Mouse (Mus musculus): ENCODE data around the gene Nup188. TPM values are rescaled to one million over a fixed set of nuclear protein-coding genes. Genes with fewer than 3 reads are reported as not detected.

Nup188 gene
- polyA plus RNA-seq, 1 experiment from 2014 or later = 22.7 TPM

DNA sequence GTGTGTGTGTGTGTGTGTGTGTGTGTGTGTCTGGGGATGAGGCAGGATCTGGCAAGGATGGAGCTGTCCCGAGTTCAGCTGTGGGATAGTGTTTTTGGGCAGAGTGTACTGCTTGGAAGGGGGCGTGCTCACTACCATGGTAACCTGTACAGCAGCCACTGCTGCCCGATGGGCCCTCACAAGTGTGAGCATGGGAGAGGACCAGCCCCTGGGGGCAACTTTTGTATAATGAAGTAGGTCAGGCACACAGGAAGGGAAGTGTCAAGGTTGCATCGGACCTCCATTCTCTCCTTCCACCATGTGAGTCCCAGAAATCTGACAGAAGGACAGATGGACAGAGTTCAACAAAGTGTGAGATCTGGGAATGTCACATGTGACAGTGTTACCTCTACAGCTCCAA lies 38.5 kb upstream of the Nup188 start:
- no peak overlapping the region for H3K4me3 ChIP-seq
- peaks cover 23% of the 10 kb centered on the region for H3K36me3 ChIP-seq (replicated peaks)
- no peaks in the 10 kb centered on the region for H3K9me3 ChIP-seq
- H3K4me2 ChIP-seq = no peak overlapping the region
- no peak for ATAC-seq (replicated peaks)
- no peak overlapping the region for H3K9ac ChIP-seq
- no peaks in the 10 kb centered on the region for H3K27me3 ChIP-seq (replicated peaks)
- H3K27ac ChIP-seq = no peak overlapping the region
- WGBS = 75% methylated on average over 4 of the region's 4 CpGs
- H3K4me1 ChIP-seq = no peaks in the 10 kb centered on the region

DNA sequence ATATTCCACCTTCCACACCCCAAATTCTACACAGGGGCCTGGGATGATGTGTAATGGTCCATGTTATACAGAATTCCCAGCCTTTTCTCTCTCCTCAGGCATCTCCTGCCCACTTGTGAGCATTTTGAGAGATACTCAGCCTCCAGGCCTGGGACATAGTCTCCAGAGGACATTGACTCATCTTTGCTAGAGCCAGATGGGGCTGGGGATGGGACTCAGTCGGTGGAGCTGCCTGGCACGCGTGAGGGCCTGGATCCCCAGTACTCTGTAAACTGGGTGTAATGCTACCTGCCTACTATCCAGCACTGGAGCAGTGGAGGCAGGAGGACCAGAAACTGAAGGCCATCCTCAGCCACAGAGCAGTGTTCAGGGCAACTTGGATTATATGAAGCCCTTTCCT lies 37.0 kb upstream of the Nup188 start:
- no peak overlapping the region for H3K4me2 ChIP-seq
- H3K4me3 ChIP-seq = no peak overlapping the region
- no peak for ATAC-seq (replicated peaks)
- H3K36me3 ChIP-seq (replicated peaks) = peaks cover 16% of the 10 kb centered on the region
- no peaks in the 10 kb centered on the region for H3K9me3 ChIP-seq
- H3K4me1 ChIP-seq = no peaks in the 10 kb centered on the region
- H3K9ac ChIP-seq = no peak overlapping the region
- H3K27ac ChIP-seq = no peak overlapping the region
- H3K27me3 ChIP-seq (replicated peaks) = no peaks in the 10 kb centered on the region
- WGBS = 98% methylated on average over 3 of the region's 3 CpGs

DNA sequence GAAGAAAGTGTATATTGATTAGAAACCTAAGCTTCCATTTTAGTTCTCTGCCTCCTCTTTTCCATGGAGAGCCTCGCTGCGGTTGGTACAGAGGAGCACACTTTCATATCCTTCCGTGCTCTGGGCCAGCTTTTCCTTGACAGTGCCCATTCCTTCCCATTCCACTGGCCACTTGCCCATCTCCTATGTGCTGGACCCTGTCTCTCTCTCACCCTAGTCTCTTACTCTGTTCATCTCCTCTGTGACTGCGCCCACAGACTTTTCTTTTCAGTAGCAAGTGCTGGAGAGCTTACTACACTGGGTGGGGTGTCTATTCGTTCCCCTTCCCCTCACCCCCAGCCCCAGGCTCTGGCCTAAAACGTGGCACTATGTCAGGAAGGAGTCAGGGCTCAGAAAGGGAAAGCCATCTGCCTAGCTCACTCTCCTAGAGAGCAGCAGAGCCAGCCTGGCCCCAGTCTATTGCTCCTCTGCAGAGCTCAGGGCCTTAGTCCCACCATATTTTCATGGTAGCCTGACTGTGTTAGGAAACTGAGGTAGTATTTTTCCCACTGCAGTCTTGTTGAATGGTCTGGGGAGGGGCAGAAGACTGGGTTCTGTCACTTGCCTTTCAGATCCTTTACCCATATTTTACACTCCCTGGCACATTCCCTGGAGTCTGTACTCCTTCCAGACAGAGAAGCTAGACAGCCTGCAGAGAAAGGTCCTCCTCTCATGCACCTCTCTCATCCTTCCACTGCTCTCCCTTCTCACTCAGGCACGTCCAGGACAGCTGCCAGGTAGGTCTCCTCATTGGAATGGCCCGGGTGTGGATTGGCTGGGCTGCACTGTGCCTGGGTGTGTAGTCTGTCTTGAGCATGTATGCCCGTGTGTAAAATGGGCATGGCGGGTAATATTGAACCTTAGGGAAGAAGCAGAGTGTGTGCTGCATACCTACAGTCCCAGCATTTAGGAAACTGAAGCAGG lies 35.8 kb upstream of the Nup188 start:
- Histone ChIP-seq H3K27me3 (replicated peaks) (no peaks in the 10 kb centered on the region), H3K36me3 (replicated peaks) (peaks cover 13% of the 10 kb centered on the region), H3K4me3 (no peak overlapping the region), H3K9me3 (no peaks in the 10 kb centered on the region), H3K4me1 (no peaks in the 10 kb centered on the region), H3K9ac (no peak overlapping the region), H3K27ac (no peak overlapping the region), H3K4me2 (no peak overlapping the region)
- 87% methylated on average over 10 of the region's 10 CpGs for WGBS
- no peak for ATAC-seq (replicated peaks)

DNA sequence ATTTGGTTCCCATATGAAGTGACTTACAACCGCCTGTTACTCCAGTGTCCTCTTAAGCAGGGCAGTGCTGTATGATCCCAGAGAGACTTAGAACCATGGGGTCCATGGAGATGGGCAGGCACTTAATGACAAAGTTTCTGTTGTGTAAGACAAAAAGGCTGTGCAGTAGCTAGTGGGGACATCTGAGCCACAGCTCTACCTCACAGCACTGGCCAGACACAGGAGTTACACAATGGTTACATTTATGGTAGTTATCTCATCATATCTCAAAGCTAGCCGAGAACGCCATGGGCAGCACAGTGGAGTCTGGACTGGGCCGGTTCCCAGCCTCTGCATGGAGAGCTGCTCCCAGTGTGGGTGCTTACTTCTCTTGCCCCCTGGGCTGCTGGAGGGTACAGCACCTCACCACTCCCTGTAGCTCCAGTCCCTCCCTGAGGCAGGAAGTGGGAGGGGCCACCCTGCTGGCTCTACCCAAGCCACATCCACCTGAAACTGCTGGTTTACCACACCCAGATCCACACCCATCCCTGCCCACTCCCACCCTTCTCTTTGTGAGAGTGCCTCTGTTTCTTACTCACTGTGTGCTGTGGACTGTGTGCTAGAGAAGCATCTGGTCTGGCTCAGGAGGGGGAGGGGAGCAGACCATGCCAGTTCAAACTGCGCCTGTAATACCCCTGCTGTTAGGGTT lies 34.6 kb upstream of the Nup188 start:
- no peak overlapping the region for H3K27ac ChIP-seq
- H3K9me3 ChIP-seq = no peaks in the 10 kb centered on the region
- H3K4me3 ChIP-seq = no peak overlapping the region
- no peak overlapping the region for H3K9ac ChIP-seq
- H3K27me3 ChIP-seq (replicated peaks) = no peaks in the 10 kb centered on the region
- H3K4me1 ChIP-seq = no peaks in the 10 kb centered on the region
- H3K4me2 ChIP-seq = no peak overlapping the region
- WGBS = 91% methylated on average over 5 of the region's 5 CpGs
- no peak for ATAC-seq (replicated peaks)
- H3K36me3 ChIP-seq (replicated peaks) = peaks cover 25% of the 10 kb centered on the region

DNA sequence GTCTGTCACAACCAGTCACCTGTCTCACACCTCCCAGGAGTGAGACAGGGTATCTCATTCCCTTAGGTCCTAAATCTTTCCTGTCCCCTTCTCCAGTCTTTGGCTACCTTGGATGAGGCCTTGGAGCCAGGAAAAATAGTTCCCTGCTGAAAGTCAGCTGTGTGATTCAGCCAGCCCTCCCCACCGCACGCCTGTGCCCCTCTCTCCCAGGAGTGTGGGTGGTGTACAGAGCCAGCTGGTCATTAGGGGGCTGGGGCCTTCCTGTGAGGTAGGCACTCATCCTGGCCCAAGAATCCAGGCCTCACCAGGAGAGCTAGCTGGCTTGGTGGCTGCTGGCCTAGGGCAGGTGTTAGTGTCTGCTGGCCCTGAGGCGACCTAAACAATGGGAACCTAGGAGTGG lies 33.7 kb upstream of the Nup188 start:
- no peak for ATAC-seq (replicated peaks)
- peaks cover 34% of the 10 kb centered on the region for H3K36me3 ChIP-seq (replicated peaks)
- 74% methylated on average over 3 of the region's 3 CpGs for WGBS
- no peak overlapping the region for H3K4me3 ChIP-seq
- no peak overlapping the region for H3K4me2 ChIP-seq
- no peak overlapping the region for H3K9ac ChIP-seq
- no peaks in the 10 kb centered on the region for H3K4me1 ChIP-seq
- H3K9me3 ChIP-seq = no peaks in the 10 kb centered on the region
- H3K27me3 ChIP-seq (replicated peaks) = no peaks in the 10 kb centered on the region
- no peak overlapping the region for H3K27ac ChIP-seq

DNA sequence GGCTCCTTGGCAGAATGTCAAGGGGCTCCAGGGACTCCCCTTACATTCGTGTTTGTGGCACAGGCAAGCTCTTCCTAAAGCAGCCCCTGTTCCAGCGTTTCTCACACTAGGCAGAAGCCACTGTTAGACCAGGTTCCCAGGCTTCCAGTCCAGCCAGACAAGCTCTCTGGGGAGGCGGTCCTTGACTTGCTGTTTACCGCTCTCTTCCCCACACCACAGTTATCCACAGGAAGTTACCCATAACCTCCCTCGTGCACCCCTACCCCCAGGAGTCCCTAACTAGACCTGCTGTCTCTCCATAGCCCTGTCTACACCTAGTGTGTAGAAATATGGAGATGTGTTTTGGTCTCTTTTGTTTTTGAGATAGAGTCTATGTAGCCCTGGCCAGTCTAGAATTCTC lies 32.4 kb upstream of the Nup188 start:
- no peak for ATAC-seq (replicated peaks)
- H3K9ac ChIP-seq = no peak overlapping the region
- H3K27ac ChIP-seq = no peak overlapping the region
- 88% methylated on average over 5 of the region's 5 CpGs for WGBS
- H3K9me3 ChIP-seq = no peaks in the 10 kb centered on the region
- H3K4me2 ChIP-seq = no peak overlapping the region
- H3K36me3 ChIP-seq (replicated peaks) = peaks cover 35% of the 10 kb centered on the region
- H3K27me3 ChIP-seq (replicated peaks) = no peaks in the 10 kb centered on the region
- H3K4me1 ChIP-seq = no peaks in the 10 kb centered on the region
- H3K4me3 ChIP-seq = no peak overlapping the region

DNA sequence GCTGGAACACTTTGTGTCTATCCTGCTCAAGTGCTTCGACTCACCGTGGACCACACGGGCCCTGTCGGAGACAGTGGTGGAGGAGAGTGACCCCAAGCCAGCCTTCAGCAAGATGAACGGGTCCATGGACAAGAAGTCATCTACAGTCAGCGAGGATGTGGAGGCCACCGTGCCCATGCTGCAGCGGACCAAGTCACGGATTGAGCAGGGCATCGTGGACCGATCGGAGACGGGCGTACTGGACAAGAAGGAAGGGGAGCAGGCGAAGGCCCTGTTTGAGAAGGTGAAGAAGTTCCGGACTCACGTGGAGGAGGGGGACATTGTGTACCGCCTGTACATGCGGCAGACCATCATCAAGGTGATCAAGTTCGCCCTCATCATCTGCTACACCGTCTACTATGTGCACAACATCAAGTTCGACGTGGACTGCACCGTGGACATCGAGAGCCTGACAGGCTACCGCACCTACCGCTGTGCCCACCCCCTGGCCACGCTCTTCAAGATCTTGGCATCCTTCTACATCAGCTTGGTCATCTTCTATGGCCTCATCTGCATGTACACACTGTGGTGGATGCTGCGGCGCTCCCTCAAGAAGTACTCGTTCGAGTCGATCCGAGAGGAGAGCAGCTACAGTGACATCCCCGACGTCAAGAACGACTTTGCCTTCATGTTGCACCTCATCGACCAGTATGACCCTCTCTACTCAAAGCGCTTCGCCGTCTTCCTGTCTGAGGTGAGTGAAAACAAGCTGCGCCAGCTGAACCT lies 30.4 kb upstream of the Nup188 start:
- Histone ChIP-seq H3K27ac (no peak overlapping the region), H3K27me3 (replicated peaks) (no peaks in the 10 kb centered on the region), H3K4me2 (no peak overlapping the region), H3K9ac (no peak overlapping the region), H3K9me3 (no peaks in the 10 kb centered on the region), H3K36me3 (replicated peaks) (peaks cover 36% of the 10 kb centered on the region), H3K4me3 (no peak overlapping the region), H3K4me1 (no peaks in the 10 kb centered on the region; the same call in 1 of the 2 replicates)
- ATAC-seq (replicated peaks) = no peak
- WGBS = 97% methylated on average over 42 of the region's 42 CpGs

DNA sequence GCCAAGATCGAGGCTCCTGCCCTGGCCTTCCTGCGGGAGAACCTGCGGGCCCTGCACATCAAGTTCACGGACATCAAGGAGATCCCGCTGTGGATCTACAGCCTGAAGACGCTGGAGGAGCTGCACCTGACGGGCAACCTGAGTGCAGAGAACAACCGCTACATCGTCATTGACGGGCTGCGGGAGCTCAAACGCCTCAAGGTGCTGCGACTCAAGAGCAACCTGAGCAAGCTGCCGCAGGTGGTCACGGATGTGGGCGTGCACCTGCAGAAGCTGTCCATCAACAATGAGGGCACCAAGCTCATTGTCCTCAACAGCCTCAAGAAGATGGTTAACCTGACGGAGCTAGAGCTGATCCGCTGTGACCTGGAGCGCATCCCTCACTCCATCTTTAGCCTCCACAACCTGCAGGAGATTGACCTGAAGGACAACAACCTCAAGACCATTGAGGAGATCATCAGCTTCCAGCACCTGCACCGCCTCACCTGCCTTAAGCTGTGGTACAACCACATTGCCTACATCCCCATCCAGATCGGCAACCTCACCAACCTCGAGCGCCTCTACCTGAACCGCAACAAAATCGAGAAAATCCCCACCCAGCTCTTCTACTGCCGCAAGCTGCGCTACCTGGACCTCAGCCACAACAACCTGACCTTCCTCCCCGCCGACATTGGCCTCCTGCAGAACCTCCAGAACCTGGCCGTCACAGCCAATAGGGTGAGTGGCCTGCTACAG lies 29.4 kb upstream of the Nup188 start:
- no peak overlapping the region for H3K9ac ChIP-seq
- no peaks in the 10 kb centered on the region; the same call in 1 of the 2 replicates for H3K4me1 ChIP-seq
- H3K9me3 ChIP-seq = no peaks in the 10 kb centered on the region
- H3K4me3 ChIP-seq = no peak overlapping the region
- H3K36me3 ChIP-seq (replicated peaks) = peaks cover 41% of the 10 kb centered on the region
- H3K4me2 ChIP-seq = no peak overlapping the region
- no peaks in the 10 kb centered on the region for H3K27me3 ChIP-seq (replicated peaks)
- H3K27ac ChIP-seq = no peak overlapping the region
- ATAC-seq (replicated peaks) = no peak
- 97% methylated on average over 30 of the region's 30 CpGs for WGBS

DNA sequence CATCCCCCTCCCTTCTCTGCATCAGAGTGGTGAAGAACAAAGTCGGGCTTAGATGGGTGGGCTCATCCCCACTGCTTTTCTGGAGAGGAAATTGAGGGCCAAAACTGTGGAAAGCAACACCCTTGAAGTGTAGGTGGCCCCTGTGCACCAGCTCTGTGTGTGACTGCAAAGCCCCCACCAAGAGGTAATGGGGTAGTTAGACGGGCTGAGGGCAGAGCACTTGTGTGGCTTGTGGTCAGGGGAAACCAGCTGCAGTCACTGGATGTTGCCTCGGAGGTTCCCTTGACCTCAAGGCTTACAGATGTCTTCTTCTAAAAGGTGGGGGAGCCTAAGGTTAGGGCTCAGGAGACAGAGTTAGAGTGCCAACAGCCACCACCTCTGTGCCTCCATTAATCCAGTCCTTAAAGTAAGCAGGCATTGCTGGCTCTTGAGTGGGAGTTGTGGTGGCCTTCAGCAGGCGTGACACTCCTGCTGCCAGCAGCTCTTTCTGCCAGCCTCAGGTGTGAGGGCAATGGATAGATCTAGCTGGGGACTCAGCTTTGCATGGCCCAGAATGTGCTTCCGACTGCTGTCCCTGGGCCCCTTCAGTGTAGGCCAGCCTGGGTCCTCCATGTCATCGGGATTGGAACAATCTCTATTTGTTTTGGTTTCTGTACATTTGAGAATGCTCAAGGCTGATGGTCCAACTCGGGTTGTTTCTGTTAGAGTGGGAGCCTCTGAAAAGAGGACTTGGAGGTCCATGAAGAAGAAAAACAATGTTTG lies 28.3 kb upstream of the Nup188 start:
- Histone ChIP-seq H3K27ac (no peak overlapping the region), H3K27me3 (replicated peaks) (no peaks in the 10 kb centered on the region), H3K36me3 (replicated peaks) (peaks cover 48% of the 10 kb centered on the region), H3K4me2 (no peak overlapping the region), H3K9ac (no peak overlapping the region), H3K9me3 (no peaks in the 10 kb centered on the region), H3K4me1 (no peaks in the 10 kb centered on the region; the same call in none of the 2 replicates), H3K4me3 (no peak overlapping the region)
- 88% methylated on average over 7 of the region's 7 CpGs for WGBS
- no peak for ATAC-seq (replicated peaks)

DNA sequence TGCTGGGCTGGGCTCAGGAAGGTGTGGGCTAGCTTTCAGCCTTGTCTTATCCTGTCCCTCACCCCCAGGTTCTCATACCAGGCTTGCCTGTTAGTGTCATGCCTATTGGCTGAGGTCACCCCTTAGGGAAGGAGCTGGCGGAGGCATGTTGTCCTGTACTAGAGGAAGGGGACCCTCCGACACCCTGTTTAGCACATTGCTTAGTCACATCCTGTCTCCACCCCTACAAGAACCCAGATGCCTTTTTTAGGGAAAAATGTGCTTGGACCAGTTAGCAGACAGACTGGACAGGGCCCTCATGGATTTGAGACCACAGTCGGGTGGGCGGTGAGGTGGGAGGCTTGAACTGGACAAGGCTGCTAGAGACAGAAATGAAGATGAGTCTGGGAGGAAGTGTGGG lies 27.6 kb upstream of the Nup188 start:
- Histone ChIP-seq H3K9me3 (no peaks in the 10 kb centered on the region), H3K4me2 (no peak overlapping the region), H3K27me3 (replicated peaks) (no peaks in the 10 kb centered on the region), H3K4me1 (peaks cover 5% of the 10 kb centered on the region), H3K36me3 (replicated peaks) (peaks cover 55% of the 10 kb centered on the region), H3K4me3 (no peak overlapping the region), H3K9ac (no peak overlapping the region), H3K27ac (no peak overlapping the region)
- 93% methylated on average over 4 of the region's 4 CpGs for whole genome bisulfite sequencing
- no peak for ATAC-seq (replicated peaks)

All from midbrain, embryonic 15.5 days (tissue).